Mouse (Mus musculus): ENCODE measurements around the gene Ankk1. TPM values are rescaled to one million over a fixed set of nuclear protein-coding genes. Genes with fewer than 3 reads are reported as not detected.
A peak's percentile ranks its signal among the peaks of the same experiment; 100 is the strongest.

The Ankk1 gene
- polyA plus RNA-seq, 1 experiment from 2014 or later = not detected

- ATAC-seq (ENCODE audit: insufficient number of reproducible peaks, insufficient read depth, low FRiP score, low read depth) = no peak
- Histone ChIP-seq H3K9ac (ENCODE audit: low read length) (no peak overlapping the region), H3K36me3 (ENCODE audit: control insufficient read depth, insufficient read depth, low read length) (no peaks in the 10 kb centered on the region), H3K9me3 (ENCODE audit: control insufficient read depth, low read length) (no peaks in the 10 kb centered on the region), H3K4me2 (ENCODE audit: low read length) (no peak overlapping the region), H3K27ac (replicated peaks in 1 of 2; ENCODE audit: control insufficient read depth in 1 of 2, insufficient read depth in 1 of 2, low read depth in 2 of 2, low read length in 2 of 2) (no peak overlapping the region), H3K4me1 (ENCODE audit: control insufficient read depth in 2 of 2, insufficient read depth in 2 of 2, low read length in 2 of 2) (peaks cover 3 to 15% of the 10 kb centered on the region in 2 experiments; a peak in 3 of 4 replicates), H3K4me3 (ENCODE audit: control insufficient read depth in 1 of 2, insufficient read depth in 1 of 2, low read depth in 1 of 2, low read length in 2 of 2) (no peak overlapping the region), H3K27me3 (ENCODE audit: control insufficient read depth, insufficient read depth, low read length) (no peaks in the 10 kb centered on the region)
- WGBS = 48% methylated on average over 11 of the region's 11 CpGs
These were observed 40.7 kb downstream of the Ankk1 start for GRCm38 (mm10) chr9:49386119-49386518.

GRCm38 (mm10) chr9:49385301-49385700, 41.5 kb downstream of the Ankk1 start:
- Histone ChIP-seq H3K9ac (ENCODE audit: low read length) (peak overlapping the region; percentile 11; the same call in 1 of the 2 replicates), H3K4me3 (ENCODE audit: control insufficient read depth in 1 of 2, insufficient read depth in 1 of 2, low read depth in 1 of 2, low read length in 2 of 2) (no peak overlapping the region), H3K4me2 (ENCODE audit: low read length) (peak overlapping the region; percentile 47), H3K27me3 (ENCODE audit: control insufficient read depth, insufficient read depth, low read length) (no peaks in the 10 kb centered on the region), H3K36me3 (ENCODE audit: control insufficient read depth, insufficient read depth, low read length) (no peaks in the 10 kb centered on the region), H3K27ac (replicated peaks in 1 of 2; ENCODE audit: control insufficient read depth in 1 of 2, insufficient read depth in 1 of 2, low read depth in 2 of 2, low read length in 2 of 2) (peak overlapping the region; percentile 46 to 54; a peak in 3 of 4 replicates), H3K4me1 (ENCODE audit: control insufficient read depth in 2 of 2, insufficient read depth in 2 of 2, low read length in 2 of 2) (peaks cover 3 to 15% of the 10 kb centered on the region in 2 experiments; a peak in 3 of 4 replicates), H3K9me3 (ENCODE audit: control insufficient read depth, low read length) (no peaks in the 10 kb centered on the region)
- 3% methylated on average over 7 of the region's 7 CpGs for WGBS
- ATAC-seq (ENCODE audit: insufficient number of reproducible peaks, insufficient read depth, low FRiP score, low read depth) = no peak

GRCm38 (mm10) chr9:49384855-49385254, 42.0 kb downstream of the Ankk1 start:
- Histone ChIP-seq H3K27ac (replicated peaks in 1 of 2; ENCODE audit: control insufficient read depth in 1 of 2, insufficient read depth in 1 of 2, low read depth in 2 of 2, low read length in 2 of 2) (0 out of 4 replicates have a peak overlapping the region, but pooled peaks of 1 of the 2 experiments have one; percentile 46), H3K4me1 (ENCODE audit: control insufficient read depth in 2 of 2, insufficient read depth in 2 of 2, low read length in 2 of 2) (peaks cover 3 to 15% of the 10 kb centered on the region in 2 experiments; a peak in 3 of 4 replicates), H3K4me2 (ENCODE audit: low read length) (peak overlapping the region; percentile 47), H3K4me3 (ENCODE audit: control insufficient read depth in 1 of 2, insufficient read depth in 1 of 2, low read depth in 1 of 2, low read length in 2 of 2) (no peak overlapping the region), H3K27me3 (ENCODE audit: control insufficient read depth, insufficient read depth, low read length) (no peaks in the 10 kb centered on the region), H3K9me3 (ENCODE audit: control insufficient read depth, low read length) (no peaks in the 10 kb centered on the region), H3K36me3 (ENCODE audit: control insufficient read depth, insufficient read depth, low read length) (no peaks in the 10 kb centered on the region), H3K9ac (ENCODE audit: low read length) (no peak overlapping the region)
- ATAC-seq (ENCODE audit: insufficient number of reproducible peaks, insufficient read depth, low FRiP score, low read depth) = no peak
- 29% methylated on average over 6 of the region's 6 CpGs for WGBS

- 88% methylated on average over 3 of the region's 3 CpGs for WGBS
- Histone ChIP-seq H3K4me3 (ENCODE audit: control insufficient read depth in 1 of 2, insufficient read depth in 1 of 2, low read depth in 1 of 2, low read length in 2 of 2) (no peak overlapping the region), H3K9me3 (ENCODE audit: control insufficient read depth, low read length) (no peaks in the 10 kb centered on the region), H3K27me3 (ENCODE audit: control insufficient read depth, insufficient read depth, low read length) (no peaks in the 10 kb centered on the region), H3K9ac (ENCODE audit: low read length) (no peak overlapping the region), H3K4me2 (ENCODE audit: low read length) (no peak overlapping the region), H3K4me1 (ENCODE audit: control insufficient read depth in 2 of 2, insufficient read depth in 2 of 2, low read length in 2 of 2) (peaks cover 3 to 15% of the 10 kb centered on the region in 2 experiments; a peak in 3 of 4 replicates), H3K36me3 (ENCODE audit: control insufficient read depth, insufficient read depth, low read length) (no peaks in the 10 kb centered on the region), H3K27ac (replicated peaks in 1 of 2; ENCODE audit: control insufficient read depth in 1 of 2, insufficient read depth in 1 of 2, low read depth in 2 of 2, low read length in 2 of 2) (no peak overlapping the region)
- no peak for ATAC-seq (ENCODE audit: insufficient number of reproducible peaks, insufficient read depth, low FRiP score, low read depth)
These were observed 42.8 kb downstream of the Ankk1 start for GRCm38 (mm10) chr9:49384041-49384440.

DNA sequence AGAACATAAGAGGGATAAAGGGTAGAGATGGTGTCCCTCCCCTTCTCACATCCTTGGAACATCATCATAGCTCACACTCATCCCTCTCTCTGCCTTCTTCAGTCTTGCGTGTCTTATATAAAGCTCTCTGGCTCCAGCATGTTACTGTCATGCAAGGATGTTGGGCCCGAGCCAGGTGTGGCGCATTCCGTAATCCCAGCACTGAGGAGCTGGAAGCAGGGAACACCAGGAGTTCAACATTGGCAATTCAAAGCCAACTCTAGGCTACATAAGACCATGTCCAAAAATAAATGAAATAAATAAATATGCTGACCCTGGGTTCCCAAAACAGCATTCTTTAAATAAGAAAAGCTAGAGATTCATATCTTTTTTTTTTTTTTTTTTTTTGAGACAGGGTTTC, 46.9 kb downstream of the Ankk1 start:
- ATAC-seq (ENCODE audit: insufficient number of reproducible peaks, insufficient read depth, low FRiP score, low read depth) = no peak
- Histone ChIP-seq H3K4me2 (ENCODE audit: low read length) (no peak overlapping the region), H3K4me3 (ENCODE audit: control insufficient read depth in 1 of 2, insufficient read depth in 1 of 2, low read depth in 1 of 2, low read length in 2 of 2) (no peak overlapping the region), H3K27ac (replicated peaks in 1 of 2; ENCODE audit: control insufficient read depth in 1 of 2, insufficient read depth in 1 of 2, low read depth in 2 of 2, low read length in 2 of 2) (no peak overlapping the region), H3K9ac (ENCODE audit: low read length) (no peak overlapping the region), H3K27me3 (ENCODE audit: control insufficient read depth, insufficient read depth, low read length) (no peaks in the 10 kb centered on the region), H3K36me3 (ENCODE audit: control insufficient read depth, insufficient read depth, low read length) (no peaks in the 10 kb centered on the region), H3K9me3 (ENCODE audit: control insufficient read depth, low read length) (no peaks in the 10 kb centered on the region), H3K4me1 (ENCODE audit: control insufficient read depth in 2 of 2, insufficient read depth in 2 of 2, low read length in 2 of 2) (peaks cover 0 to 4% of the 10 kb centered on the region in 2 experiments; a peak in 2 of 4 replicates)
- whole genome bisulfite sequencing = 87% methylated on average over 4 of the region's 4 CpGs

DNA sequence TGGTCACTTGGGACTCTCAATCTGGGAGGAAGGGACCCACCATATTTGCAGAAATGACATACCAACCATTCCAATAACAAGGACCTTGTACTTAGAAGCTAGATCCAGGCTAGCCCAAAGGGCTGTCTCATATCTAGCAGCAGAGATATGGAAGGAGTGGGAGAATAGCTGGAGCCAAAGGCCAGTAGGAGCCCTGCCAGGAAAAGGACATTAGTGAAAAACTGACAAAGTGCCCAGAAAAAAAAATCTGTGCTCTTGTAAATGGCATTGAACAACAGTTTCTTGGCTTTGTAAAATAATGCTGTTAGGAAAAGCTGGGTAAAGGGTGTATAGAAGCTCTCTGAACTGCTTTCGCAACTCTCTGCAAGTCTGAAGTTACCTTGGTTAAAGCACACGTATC, 52.9 kb downstream of the Ankk1 start:
- H3K9ac ChIP-seq (ENCODE audit: low read length) = no peak overlapping the region
- no peaks in the 10 kb centered on the region for H3K27me3 ChIP-seq (ENCODE audit: control insufficient read depth, insufficient read depth, low read length)
- no peak overlapping the region for H3K4me3 ChIP-seq (ENCODE audit: control insufficient read depth in 1 of 2, insufficient read depth in 1 of 2, low read depth in 1 of 2, low read length in 2 of 2)
- WGBS = 85% methylated on average over 2 of the region's 2 CpGs
- no peak for ATAC-seq (ENCODE audit: insufficient number of reproducible peaks, insufficient read depth, low FRiP score, low read depth)
- H3K27ac ChIP-seq (replicated peaks in 1 of 2; ENCODE audit: control insufficient read depth in 1 of 2, insufficient read depth in 1 of 2, low read depth in 2 of 2, low read length in 2 of 2) = no peak overlapping the region
- no peak overlapping the region for H3K4me2 ChIP-seq (ENCODE audit: low read length)
- no peaks in the 10 kb centered on the region for H3K9me3 ChIP-seq (ENCODE audit: control insufficient read depth, low read length)
- no peaks in the 10 kb centered on the region for H3K4me1 ChIP-seq (ENCODE audit: control insufficient read depth in 2 of 2, insufficient read depth in 2 of 2, low read length in 2 of 2)
- H3K36me3 ChIP-seq (ENCODE audit: control insufficient read depth, insufficient read depth, low read length) = no peaks in the 10 kb centered on the region

- no peak overlapping the region for H3K4me3 ChIP-seq (ENCODE audit: control insufficient read depth in 1 of 2, insufficient read depth in 1 of 2, low read depth in 1 of 2, low read length in 2 of 2)
- WGBS = 16% methylated on average over 5 of the region's 5 CpGs
- no peak for ATAC-seq (ENCODE audit: insufficient number of reproducible peaks, insufficient read depth, low FRiP score, low read depth)
- no peaks in the 10 kb centered on the region for H3K9me3 ChIP-seq (ENCODE audit: control insufficient read depth, low read length)
- H3K4me2 ChIP-seq (ENCODE audit: low read length) = no peak overlapping the region
- no peaks in the 10 kb centered on the region for H3K36me3 ChIP-seq (ENCODE audit: control insufficient read depth, insufficient read depth, low read length)
- no peaks in the 10 kb centered on the region; a peak in 1 of 4 replicates for H3K4me1 ChIP-seq (ENCODE audit: control insufficient read depth in 2 of 2, insufficient read depth in 2 of 2, low read length in 2 of 2)
- no peaks in the 10 kb centered on the region for H3K27me3 ChIP-seq (ENCODE audit: control insufficient read depth, insufficient read depth, low read length)
- H3K9ac ChIP-seq (ENCODE audit: low read length) = no peak overlapping the region
- H3K27ac ChIP-seq (replicated peaks in 1 of 2; ENCODE audit: control insufficient read depth in 1 of 2, insufficient read depth in 1 of 2, low read depth in 2 of 2, low read length in 2 of 2) = no peak overlapping the region
These were observed 61.1 kb downstream of the Ankk1 start for GRCm38 (mm10) chr9:49365763-49366162.

All from heart, embryonic 14.5 days (tissue).